Mouse (Mus musculus) large intestine, adult 2 months (tissue): ENCODE measurements around the gene Lrtm2. TPM values are rescaled to one million over a fixed set of nuclear protein-coding genes. Genes with fewer than 3 reads are reported as not detected.

Experiments used
- DNase-seq: peaks from one replicate; pipeline ENCODE4 v3.0.0-alpha.2; 2012; ENCODE audit warnings: low read depth, low spot score
- WGBS: fragments of 180-500 bp; shearing (Covaris S2); methylation state at CpG from one replicate; pipeline ENCODE4 v1.1.7; 2018; 5-methylcytosine and 5-hydroxymethylcytosine counted together
- polyA plus RNA-seq: library from polyadenylated mRNA; depleted of rRNA; stranded (reverse); fragments of >200 nt; gene quantifications from 2 replicates; pipeline ENCODE4 v1.2.3, GENCODE M21; 2012

Gene Lrtm2
- polyA plus RNA-seq, 1 experiment, result 0.05 TPM

DNA sequence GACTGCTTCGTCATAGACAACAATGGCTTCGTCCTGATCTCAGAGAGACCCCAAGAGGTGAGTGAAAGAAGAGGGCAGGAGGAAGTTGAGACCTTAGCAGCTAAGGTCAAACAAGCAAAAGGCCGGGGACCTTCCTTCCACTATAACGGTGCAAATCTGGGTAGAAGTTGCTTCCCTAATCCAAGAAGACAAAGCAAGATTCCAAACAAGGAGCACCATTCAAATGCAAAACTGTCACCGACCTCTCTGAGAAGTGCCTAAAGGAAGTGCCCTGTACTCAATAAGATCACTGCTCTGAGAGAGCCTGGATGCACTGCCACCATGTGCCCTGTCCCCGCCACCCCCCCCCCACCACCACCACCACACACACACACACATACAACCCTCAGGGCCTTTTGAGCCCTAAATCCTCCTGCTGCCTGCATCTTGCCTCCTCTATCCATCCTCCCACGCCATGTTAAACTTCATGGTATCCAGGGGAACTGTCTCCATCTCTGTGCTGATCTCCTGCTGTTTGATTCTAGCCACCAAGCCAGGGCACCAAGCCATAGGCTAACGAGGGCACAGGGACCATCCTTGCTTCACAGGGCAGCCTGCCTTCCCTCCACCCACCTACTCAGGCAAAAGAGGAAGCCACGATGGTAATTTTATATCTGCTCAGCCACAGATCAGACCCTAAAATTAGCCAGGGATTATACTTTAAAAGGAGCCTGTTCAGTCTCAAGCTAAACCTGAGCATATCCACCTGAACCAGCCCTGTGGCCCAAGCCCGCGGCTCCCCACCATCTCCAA, 7.8 kb upstream of the Lrtm2 start:
- no peak for DNase-seq
- WGBS, result 59% methylated on average over 11 of the region's 11 CpGs

GRCm38 (mm10) chr6:119337287-119337686, 6.7 kb upstream of the Lrtm2 start:
- WGBS, result 52% methylated on average over 3 of the region's 3 CpGs
- no peak for DNase-seq

GRCm38 (mm10) chr6:119336124-119336523, 5.6 kb upstream of the Lrtm2 start:
- DNase-seq, result no peak
- WGBS, result 47% methylated on average over 7 of the region's 7 CpGs

DNA sequence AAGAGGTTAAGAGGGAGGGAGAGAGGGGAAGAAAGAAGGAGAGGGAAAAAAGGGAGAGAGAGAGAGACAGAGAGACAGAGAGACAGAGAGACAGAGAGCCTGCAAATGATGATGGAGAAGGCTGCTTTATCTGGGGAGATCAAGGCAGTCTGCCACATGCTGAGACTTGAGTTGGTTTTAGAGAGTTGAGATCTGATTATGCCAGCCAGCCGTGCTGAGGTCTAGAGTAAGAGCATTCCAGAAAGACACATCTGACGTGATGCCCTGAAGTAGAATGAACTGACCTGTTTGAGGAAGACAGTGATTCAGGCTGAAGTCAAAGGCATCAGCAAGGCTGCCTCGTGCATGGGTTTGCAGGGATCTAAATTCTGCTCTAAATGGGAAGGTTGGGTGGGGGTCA, 3.3 kb upstream of the Lrtm2 start:
- DNase-seq, result no peak
- WGBS, result 58% methylated on average over 3 of the region's 3 CpGs

GRCm38 (mm10) chr6:119333202-119333601, 2.6 kb upstream of the Lrtm2 start:
- DNase-seq, result peak; percentile 16
- 5% methylated on average over 3 of the region's 3 CpGs for WGBS

DNA sequence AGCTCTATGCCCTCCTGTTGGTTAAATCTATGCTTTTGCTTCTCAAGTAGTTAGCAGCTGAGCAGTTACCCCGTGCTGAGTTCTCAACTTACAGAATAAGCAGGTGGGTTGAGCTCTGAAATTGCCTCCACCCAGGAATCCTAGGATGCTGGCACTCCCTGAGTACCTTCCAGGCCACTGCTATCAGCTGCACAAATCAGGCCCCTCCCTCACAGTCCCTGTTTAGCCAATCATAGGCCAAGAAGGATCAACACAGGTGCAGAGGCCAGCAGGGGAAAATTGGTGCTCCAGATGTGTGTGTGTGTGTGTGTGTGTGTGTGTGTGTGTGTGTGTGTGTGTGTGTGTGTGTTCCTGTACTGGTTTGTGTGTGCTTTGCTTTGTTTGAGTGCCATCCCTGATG, 1.5 kb upstream of the Lrtm2 start:
- DNase-seq, result no peak
- WGBS, result 17% methylated on average over 1 of the region's 1 CpGs

DNA sequence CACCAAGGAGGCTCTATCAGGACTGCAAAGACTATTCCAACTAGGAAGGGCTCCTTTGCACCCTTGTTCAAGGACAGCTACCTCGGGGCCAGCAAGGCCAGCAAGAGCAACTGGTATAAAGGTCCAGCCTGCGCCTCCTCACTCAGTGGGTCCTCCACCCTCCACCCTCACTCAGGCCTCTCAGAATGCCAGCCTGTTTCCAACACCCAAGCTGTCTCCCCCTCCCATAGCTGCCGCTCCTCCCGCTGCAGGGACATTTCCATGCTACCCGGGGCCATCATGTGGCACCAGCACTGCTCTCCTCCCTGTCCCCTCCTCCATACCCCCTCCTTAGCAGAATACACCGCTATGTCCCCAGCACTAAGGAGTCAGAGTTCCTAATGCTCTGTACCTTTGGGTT, 630 bp downstream of the Lrtm2 start:
- 26% methylated on average over 6 of the region's 6 CpGs for WGBS
- DNase-seq, result no peak

DNA sequence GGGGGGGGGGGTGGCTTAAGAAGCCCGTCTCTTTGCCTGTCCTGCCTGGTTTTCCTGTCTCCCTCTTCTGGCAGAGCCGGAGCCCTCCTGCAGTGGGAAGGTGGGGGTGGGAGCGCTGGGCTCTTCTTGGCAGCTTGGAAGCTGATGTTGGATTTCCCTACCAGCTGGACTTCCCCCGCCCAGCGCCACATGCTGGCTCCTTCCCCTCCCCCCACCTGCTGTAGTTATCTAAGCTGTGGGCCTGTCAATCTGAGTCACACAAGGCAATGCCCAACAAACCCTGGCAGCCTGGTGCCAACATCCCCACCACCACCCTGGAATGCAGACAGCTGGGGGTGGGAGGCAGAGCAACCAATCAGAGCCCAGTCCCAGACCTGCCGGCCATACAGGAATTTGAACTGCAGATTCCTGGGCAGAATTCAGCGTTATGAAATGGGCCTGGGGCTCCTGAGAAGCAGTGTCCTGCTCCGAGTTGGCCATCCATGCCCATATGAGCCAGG, 1.3 kb downstream of the Lrtm2 start:
- WGBS, result 7% methylated on average over 8 of the region's 8 CpGs
- no peak for DNase-seq

- WGBS, result 13% methylated on average over 11 of the region's 11 CpGs
These were observed 1.9 kb downstream of the Lrtm2 start for GRCm38 (mm10) chr6:119328521-119329115.

GRCm38 (mm10) chr6:119326541-119326940, 4.0 kb downstream of the Lrtm2 start:
- WGBS, result 31% methylated on average over 6 of the region's 7 CpGs
- no peak for DNase-seq

More at GRCm38 (mm10) chr6:119328521-119329115, 1.9 kb downstream of the Lrtm2 start:
- DNase-seq, result no peak

- DNase-seq, result no peak
- WGBS, result 69% methylated on average over 6 of the region's 6 CpGs
These were observed 4.6 kb downstream of the Lrtm2 start for GRCm38 (mm10) chr6:119325978-119326377.

GRCm38 (mm10) chr6:119324776-119325175, 5.8 kb downstream of the Lrtm2 start:
- DNase-seq, result no peak
- WGBS, result 70% methylated on average over 10 of the region's 10 CpGs

GRCm38 (mm10) chr6:119321752-119322151, 8.8 kb downstream of the Lrtm2 start:
- 67% methylated on average over 7 of the region's 7 CpGs for WGBS
- DNase-seq, result no peak

DNA sequence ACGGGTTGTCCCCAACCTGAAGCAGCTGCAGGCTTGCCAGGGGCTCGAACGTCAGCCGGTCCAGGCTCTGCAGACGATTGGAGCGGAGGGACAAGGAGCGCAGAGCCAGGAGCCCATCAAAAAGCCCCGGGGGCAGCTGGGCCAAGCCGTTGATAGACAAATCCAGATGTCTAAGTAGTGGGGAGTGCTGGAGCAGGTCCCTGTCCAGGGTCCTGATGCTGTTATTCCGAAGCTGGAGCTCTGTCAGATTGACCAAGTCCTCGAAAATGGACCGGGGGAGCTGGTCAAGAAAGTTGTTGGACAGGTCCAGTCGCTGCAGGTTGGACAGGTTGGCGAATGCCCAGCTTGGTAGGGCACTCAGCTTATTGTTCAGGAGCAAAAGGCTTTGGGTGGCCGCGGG, 10.1 kb downstream of the Lrtm2 start:
- no peak for DNase-seq

DNA sequence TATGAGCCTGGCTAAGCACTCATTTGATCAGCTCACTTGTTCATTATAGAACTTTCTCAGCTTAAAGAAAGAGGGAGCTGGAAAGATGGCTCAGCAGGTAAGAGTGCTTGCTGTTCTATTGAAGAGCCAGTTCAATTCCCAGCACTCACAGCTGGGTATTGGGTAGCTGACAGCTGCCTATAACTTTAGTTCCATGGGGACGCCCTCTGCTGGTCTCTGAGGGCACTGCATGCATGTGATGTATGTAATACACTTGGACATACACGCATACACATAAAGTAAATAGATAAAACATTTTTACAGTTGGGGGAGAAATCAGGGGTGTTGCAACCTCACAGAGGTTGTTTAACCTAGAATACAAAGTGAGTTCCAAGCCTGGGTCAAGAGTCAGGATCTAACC, 11.2 kb downstream of the Lrtm2 start:
- WGBS, result 84% methylated on average over 2 of the region's 2 CpGs
- no peak for DNase-seq

More for the DNA sequence above, 10.1 kb downstream of the Lrtm2 start:
- 41% methylated on average over 16 of the region's 16 CpGs for WGBS

DNA sequence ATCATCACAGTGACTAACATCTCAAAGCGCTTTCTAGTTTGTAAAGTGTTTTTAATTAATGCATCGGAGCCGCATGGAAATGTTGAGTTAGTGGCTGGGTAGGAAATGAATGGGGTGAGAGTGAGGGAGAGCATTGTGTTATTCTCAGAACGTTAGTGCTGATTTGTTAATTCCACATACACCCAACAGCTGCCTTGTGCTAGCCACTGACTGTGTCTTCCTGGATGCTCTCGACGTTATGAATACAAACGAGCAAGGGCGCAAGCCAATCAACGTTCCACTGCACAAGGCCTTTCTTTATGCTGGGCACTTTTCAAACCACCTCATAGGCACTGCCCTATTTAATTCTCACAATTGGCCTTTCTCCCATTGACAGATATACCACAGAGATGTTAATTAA, 11.8 kb downstream of the Lrtm2 start:
- no peak for DNase-seq
- 93% methylated on average over 9 of the region's 9 CpGs for WGBS

DNA sequence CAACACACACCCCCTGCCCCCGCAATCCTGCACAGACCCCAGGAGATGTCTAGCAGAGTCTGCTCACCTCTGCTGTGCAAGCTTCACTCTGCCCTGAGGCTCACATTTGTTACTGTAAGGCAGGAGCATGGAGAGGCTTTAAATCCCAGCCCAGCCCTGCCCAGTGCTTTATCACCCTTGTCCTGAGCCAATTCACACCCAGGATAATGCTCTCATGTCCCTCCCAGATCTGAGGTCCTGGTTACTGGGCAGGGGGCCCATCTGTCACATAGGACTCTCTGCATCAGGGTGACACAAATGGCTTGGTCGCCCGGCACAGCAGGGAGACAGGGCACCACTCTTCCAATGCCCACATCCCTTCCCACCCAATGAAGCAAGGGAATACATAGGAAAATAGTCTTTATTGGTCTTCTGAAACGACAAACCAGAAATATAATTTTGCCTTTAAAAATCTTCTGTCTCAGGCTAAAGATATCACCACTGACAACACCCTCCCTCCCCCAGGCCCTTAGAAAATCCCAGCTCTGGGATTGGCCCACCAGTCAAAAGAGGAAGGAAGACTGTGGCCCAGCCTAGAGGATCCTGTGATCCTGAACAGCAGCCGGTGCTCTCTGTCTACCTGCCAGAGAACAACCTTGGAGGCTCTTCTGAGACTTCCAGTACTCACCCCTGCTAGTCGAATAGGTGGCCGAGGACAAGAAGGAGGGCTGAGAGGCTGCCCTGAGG, 15.7 kb downstream of the Lrtm2 start:
- 47% methylated on average over 7 of the region's 7 CpGs for WGBS
- DNase-seq, result no peak

DNA sequence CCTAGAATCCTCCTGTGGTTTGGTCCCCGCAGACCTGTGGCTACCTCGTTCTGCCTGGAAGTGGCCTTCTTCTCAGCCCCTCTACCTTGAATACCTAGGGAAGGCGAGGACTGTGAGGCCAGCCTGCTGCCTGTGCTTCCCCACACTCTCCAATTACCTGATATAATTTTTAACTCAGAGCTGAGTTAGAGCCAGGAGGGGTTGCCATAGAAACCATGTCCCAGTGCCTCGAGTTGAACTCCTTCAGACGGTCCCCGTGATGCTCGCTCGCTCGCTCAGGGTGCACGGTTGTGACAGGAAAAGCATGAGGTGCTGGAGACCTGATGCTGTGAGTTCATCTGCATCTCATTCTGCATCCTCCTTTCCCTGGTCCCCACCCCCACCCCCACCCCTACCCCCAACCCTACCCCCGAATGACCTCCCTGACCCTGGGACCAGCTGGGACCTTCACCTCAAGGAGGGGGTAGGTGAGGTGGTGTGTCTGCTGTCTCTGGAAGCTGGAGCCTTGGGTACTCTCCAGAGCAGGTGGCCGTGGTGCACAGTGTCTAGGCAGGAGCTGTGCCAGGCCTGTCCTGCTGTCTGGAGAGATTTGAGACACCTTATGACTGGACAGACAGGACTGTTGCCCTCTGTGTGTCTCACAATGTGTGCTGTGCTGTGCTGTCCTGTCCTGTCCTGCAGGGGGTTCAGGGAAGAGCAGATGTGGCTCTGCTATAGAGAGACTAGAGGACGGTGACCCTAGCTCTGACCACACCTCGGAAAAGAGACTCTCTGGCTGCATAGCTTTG, 16.8 kb downstream of the Lrtm2 start:
- no peak for DNase-seq
- WGBS, result 50% methylated on average over 14 of the region's 14 CpGs

DNA sequence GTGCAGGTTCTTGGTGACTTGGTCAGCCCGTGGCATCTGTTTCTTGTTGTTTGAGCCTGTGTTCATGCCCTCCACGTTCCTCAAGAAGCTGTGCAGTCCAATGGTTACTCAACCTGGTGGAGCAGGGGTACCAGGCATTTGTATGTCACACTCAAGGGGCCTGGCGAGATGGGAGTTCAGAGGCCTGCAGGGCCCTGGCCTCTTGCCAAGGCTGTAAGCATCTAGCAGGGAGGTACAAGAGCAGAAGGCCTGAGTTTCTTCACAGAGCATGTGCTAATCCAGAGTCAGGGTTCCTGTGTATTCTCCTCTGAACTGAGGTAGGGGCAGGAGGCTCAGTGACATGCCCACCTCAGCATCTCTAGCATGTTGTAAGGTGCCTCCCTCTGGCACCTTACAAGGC, 17.5 kb downstream of the Lrtm2 start:
- WGBS, result 53% methylated on average over 3 of the region's 3 CpGs
- no peak for DNase-seq

GRCm38 (mm10) chr6:119312381-119312780, 18.2 kb downstream of the Lrtm2 start:
- 62% methylated on average over 6 of the region's 6 CpGs for WGBS
- no peak for DNase-seq
